Mouse (Mus musculus): ENCODE data around the gene Myh14. TPM values are rescaled to one million over a fixed set of nuclear protein-coding genes. Genes with fewer than 3 reads are reported as not detected.

The Myh14 gene
- total RNA-seq, 1 experiment, result 7.0 TPM

- TF ChIP-seq HCFC1 (IDR thresholded peaks at IDR 0.05; ENCODE audit: borderline replicate concordance, insufficient read depth, low read length) (no peak), MAFK (IDR thresholded peaks at IDR 0.05; ENCODE audit: insufficient read depth, low read depth, low read length) (no peak), CHD2 (IDR thresholded peaks at IDR 0.05; ENCODE audit: low read depth, low read length) (no peak), ZNF384 (IDR thresholded peaks at IDR 0.05; ENCODE audit: low read depth, low read length) (no peak), ZC3H11A (IDR thresholded peaks at IDR 0.05; ENCODE audit: borderline replicate concordance, low read depth, low read length) (no peak)
- no peaks in the 10 kb centered on the region for H3K9me3 ChIP-seq (ENCODE audit: control insufficient read depth, insufficient read depth, low read depth, low read length)
- no peak for DNase-seq (ENCODE audit: low read depth, low spot score)
- in situ Hi-C loops (cut with MboI; ENCODE audit: low sequenced_read_pairs in 2 of 2, unreplicated experiment in 2 of 2), result no loop called here
- H3K9ac ChIP-seq (ENCODE audit: insufficient read depth, low read depth, low read length, poor library complexity, severe bottlenecking), result no peak overlapping the region
- 0 out of 4 replicates have a peak, but pooled peaks cover 0 to 2% of the 10 kb centered on the region in 2 experiments for H3K4me1 ChIP-seq (ENCODE audit: control insufficient read depth in 2 of 2, insufficient read depth in 2 of 2, low read length in 2 of 2, poor library complexity in 1 of 2)
- no peak overlapping the region for H3K27ac ChIP-seq (ENCODE audit: insufficient read depth, low read depth, low read length, poor library complexity, severe bottlenecking)
- no peak overlapping the region for H3K4me3 ChIP-seq (ENCODE audit: insufficient read depth in 1 of 2, low read depth in 1 of 2, low read length in 2 of 2, poor library complexity in 1 of 2, severe bottlenecking in 1 of 2)
- no peaks in the 10 kb centered on the region for H3K36me3 ChIP-seq (ENCODE audit: control insufficient read depth, insufficient read depth, low read length, poor library complexity, severe bottlenecking)
These were observed 21.5 kb downstream of the Myh14 start for GRCm38 (mm10) chr7:44649094-44649610.

- Histone ChIP-seq H3K36me3 (ENCODE audit: control insufficient read depth, insufficient read depth, low read length, poor library complexity, severe bottlenecking) (no peaks in the 10 kb centered on the region), H3K4me3 (ENCODE audit: insufficient read depth in 1 of 2, low read depth in 1 of 2, low read length in 2 of 2, poor library complexity in 1 of 2, severe bottlenecking in 1 of 2) (no peak overlapping the region), H3K27ac (ENCODE audit: insufficient read depth, low read depth, low read length, poor library complexity, severe bottlenecking) (no peak overlapping the region), H3K9ac (ENCODE audit: insufficient read depth, low read depth, low read length, poor library complexity, severe bottlenecking) (no peak overlapping the region), H3K4me1 (ENCODE audit: control insufficient read depth in 2 of 2, insufficient read depth in 2 of 2, low read length in 2 of 2, poor library complexity in 1 of 2) (0 out of 4 replicates have a peak, but pooled peaks cover 0 to 2% of the 10 kb centered on the region in 2 experiments), H3K9me3 (ENCODE audit: control insufficient read depth, insufficient read depth, low read depth, low read length) (no peaks in the 10 kb centered on the region)
- in situ Hi-C loops (cut with MboI; ENCODE audit: low sequenced_read_pairs in 2 of 2, unreplicated experiment in 2 of 2), result no loop called here
- DNase-seq (ENCODE audit: low read depth, low spot score), result no peak
- TF ChIP-seq CHD2 (IDR thresholded peaks at IDR 0.05; ENCODE audit: low read depth, low read length) (no peak), HCFC1 (IDR thresholded peaks at IDR 0.05; ENCODE audit: borderline replicate concordance, insufficient read depth, low read length) (no peak), ZNF384 (IDR thresholded peaks at IDR 0.05; ENCODE audit: low read depth, low read length) (no peak)
These were observed 22.9 kb downstream of the Myh14 start for GRCm38 (mm10) chr7:44647729-44648128.

DNA sequence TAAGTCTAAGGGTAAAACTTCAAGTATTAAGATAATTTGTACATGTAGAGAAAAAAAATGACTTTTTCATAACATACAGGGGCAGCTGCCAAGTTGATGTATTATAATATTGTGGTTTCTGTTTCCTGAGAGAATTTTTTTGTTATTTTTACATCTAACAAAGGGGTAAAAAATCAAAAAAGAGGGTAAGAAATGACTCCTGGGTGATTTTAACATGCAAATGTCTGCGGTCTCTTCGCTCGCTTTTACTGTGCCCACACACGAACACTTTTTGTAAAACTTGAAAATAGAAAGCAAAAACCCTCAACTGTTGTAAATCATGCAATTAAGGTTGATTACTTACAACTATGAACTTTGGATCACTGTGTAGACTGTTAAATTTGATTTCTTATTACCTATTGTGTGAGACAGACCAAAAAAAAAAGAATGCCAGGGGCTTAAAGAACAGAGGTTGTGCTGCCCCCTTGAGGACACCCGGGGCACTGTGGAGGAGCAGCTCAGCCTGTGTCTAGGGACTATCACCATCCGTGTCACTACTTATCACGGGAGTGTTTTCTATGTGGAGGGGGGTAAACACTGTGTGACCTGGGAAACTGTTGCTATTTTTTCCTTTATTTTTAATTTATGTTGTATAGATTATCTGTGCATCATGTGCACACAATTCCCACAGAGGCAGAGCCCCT lies 23.5 kb downstream of the Myh14 start:
- Histone ChIP-seq H3K9me3 (ENCODE audit: control insufficient read depth, insufficient read depth, low read depth, low read length) (no peaks in the 10 kb centered on the region), H3K27ac (ENCODE audit: insufficient read depth, low read depth, low read length, poor library complexity, severe bottlenecking) (no peak overlapping the region), H3K36me3 (ENCODE audit: control insufficient read depth, insufficient read depth, low read length, poor library complexity, severe bottlenecking) (no peaks in the 10 kb centered on the region), H3K4me3 (ENCODE audit: insufficient read depth in 1 of 2, low read depth in 1 of 2, low read length in 2 of 2, poor library complexity in 1 of 2, severe bottlenecking in 1 of 2) (no peak overlapping the region), H3K9ac (ENCODE audit: insufficient read depth, low read depth, low read length, poor library complexity, severe bottlenecking) (no peak overlapping the region), H3K4me1 (ENCODE audit: control insufficient read depth in 2 of 2, insufficient read depth in 2 of 2, low read length in 2 of 2, poor library complexity in 1 of 2) (0 out of 4 replicates have a peak, but pooled peaks cover 0 to 2% of the 10 kb centered on the region in 2 experiments)
- no peak for TF ChIP-seq MAFK (IDR thresholded peaks at IDR 0.05; ENCODE audit: insufficient read depth, low read depth, low read length)
- TF ChIP-seq ZNF384 (IDR thresholded peaks at IDR 0.05; ENCODE audit: low read depth, low read length), result peak; percentile 95
- TF ChIP-seq CHD2 (IDR thresholded peaks at IDR 0.05; ENCODE audit: low read depth, low read length), result no peak
- TF ChIP-seq HCFC1 (IDR thresholded peaks at IDR 0.05; ENCODE audit: borderline replicate concordance, insufficient read depth, low read length), result no peak
- no peak for TF ChIP-seq ZC3H11A (IDR thresholded peaks at IDR 0.05; ENCODE audit: borderline replicate concordance, low read depth, low read length)
- in situ Hi-C loops (cut with MboI; ENCODE audit: low sequenced_read_pairs in 2 of 2, unreplicated experiment in 2 of 2), result no loop called here
- no peak for DNase-seq (ENCODE audit: low read depth, low spot score)

- no peaks in the 10 kb centered on the region for H3K9me3 ChIP-seq (ENCODE audit: control insufficient read depth, insufficient read depth, low read depth, low read length)
- peak overlapping the region; percentile 13 to 36; a peak in 2 of 4 replicates for H3K4me3 ChIP-seq (ENCODE audit: insufficient read depth in 1 of 2, low read depth in 1 of 2, low read length in 2 of 2, poor library complexity in 1 of 2, severe bottlenecking in 1 of 2)
- no peak for DNase-seq (ENCODE audit: low read depth, low spot score)
- no peak overlapping the region for H3K27ac ChIP-seq (ENCODE audit: insufficient read depth, low read depth, low read length, poor library complexity, severe bottlenecking)
- no peak overlapping the region; the same call in 1 of the 2 replicates for H3K9ac ChIP-seq (ENCODE audit: insufficient read depth, low read depth, low read length, poor library complexity, severe bottlenecking)
- TF ChIP-seq HCFC1 (IDR thresholded peaks at IDR 0.05; ENCODE audit: borderline replicate concordance, insufficient read depth, low read length) (no peak), ZC3H11A (IDR thresholded peaks at IDR 0.05; ENCODE audit: borderline replicate concordance, low read depth, low read length) (no peak), MAFK (IDR thresholded peaks at IDR 0.05; ENCODE audit: insufficient read depth, low read depth, low read length) (no peak), CHD2 (IDR thresholded peaks at IDR 0.05; ENCODE audit: low read depth, low read length) (no peak), ZNF384 (IDR thresholded peaks at IDR 0.05; ENCODE audit: low read depth, low read length) (no peak)
- H3K36me3 ChIP-seq (ENCODE audit: control insufficient read depth, insufficient read depth, low read length, poor library complexity, severe bottlenecking), result no peaks in the 10 kb centered on the region
- in situ Hi-C loops (cut with MboI; ENCODE audit: low sequenced_read_pairs in 2 of 2, unreplicated experiment in 2 of 2), result no loop called here
- peaks cover 0 to 5% of the 10 kb centered on the region in 2 experiments; a peak in 1 of 4 replicates for H3K4me1 ChIP-seq (ENCODE audit: control insufficient read depth in 2 of 2, insufficient read depth in 2 of 2, low read length in 2 of 2, poor library complexity in 1 of 2)
These were observed 24.7 kb downstream of the Myh14 start for GRCm38 (mm10) chr7:44645951-44646350.
